Mouse (Mus musculus) cerebellum, postnatal 14 days (tissue): Measurements from ENCODE around the gene Nckipsd.

Experiments
- DNase-seq, 2 experiments: peaks; one replicate each; pipeline ENCODE4 v3.0.0; 2021; ENCODE audit warnings: mixed read lengths in 2 of 2

Gene Nckipsd

GRCm38 (mm10) chr9:108808163-108808665 lies at the start of gene Nckipsd:
Gene Nckipsd, plus strand, starts transcription at chr9:108808368.
- peak; percentile 99 for DNase-seq

- no peak for DNase-seq
Measured at GRCm38 (mm10) chr9:108759121-108759520, 49.0 kb upstream of the Nckipsd start.

GRCm38 (mm10) chr9:108759805-108760204 lies 48.4 kb upstream of the Nckipsd start:
- peak; percentile 56 to 76 for DNase-seq

GRCm38 (mm10) chr9:108761561-108761960 lies 46.6 kb upstream of the Nckipsd start:
- no peak for DNase-seq

GRCm38 (mm10) chr9:108764971-108765370 lies 43.2 kb upstream of the Nckipsd start:
- no peak for DNase-seq

GRCm38 (mm10) chr9:108776614-108777013 lies 31.6 kb upstream of the Nckipsd start:
- DNase-seq = no peak

GRCm38 (mm10) chr9:108777276-108777675 lies 30.9 kb upstream of the Nckipsd start:
- no peak for DNase-seq

GRCm38 (mm10) chr9:108780959-108781358 lies 27.2 kb upstream of the Nckipsd start:
- DNase-seq = no peak

GRCm38 (mm10) chr9:108781891-108782290 lies 26.3 kb upstream of the Nckipsd start:
- DNase-seq = no peak

- DNase-seq = peak; percentile 44 to 65
Measured at GRCm38 (mm10) chr9:108782836-108783547, 25.2 kb upstream of the Nckipsd start.

GRCm38 (mm10) chr9:108783548-108784463 lies 24.4 kb upstream of the Nckipsd start, which contains the start of gene Ip6k2:
Gene Ip6k2, plus strand, starts transcription at chr9:108783796.
- peak; percentile 98 to 99 for DNase-seq

- DNase-seq = no peak
Measured at GRCm38 (mm10) chr9:108785416-108785815, 22.8 kb upstream of the Nckipsd start.

- DNase-seq = no peak
Measured at GRCm38 (mm10) chr9:108786494-108786893, 21.7 kb upstream of the Nckipsd start.

- no peak for DNase-seq
Measured at GRCm38 (mm10) chr9:108787080-108787479, 21.1 kb upstream of the Nckipsd start.

- DNase-seq = no peak
Measured at GRCm38 (mm10) chr9:108788713-108789112, 19.5 kb upstream of the Nckipsd start.

GRCm38 (mm10) chr9:108792307-108792706 lies 15.9 kb upstream of the Nckipsd start:
- no peak for DNase-seq

GRCm38 (mm10) chr9:108792730-108793129 lies 15.4 kb upstream of the Nckipsd start:
- no peak for DNase-seq

- DNase-seq = no peak
Measured at GRCm38 (mm10) chr9:108795281-108795680, 12.9 kb upstream of the Nckipsd start.

GRCm38 (mm10) chr9:108795762-108796161 lies 12.4 kb upstream of the Nckipsd start:
- peak in 1 of 2 experiments; percentile 37 for DNase-seq

GRCm38 (mm10) chr9:108796351-108796981 lies 11.7 kb upstream of the Nckipsd start:
- DNase-seq = no peak

- no peak for DNase-seq
Measured at GRCm38 (mm10) chr9:108797477-108797876, 10.7 kb upstream of the Nckipsd start.

GRCm38 (mm10) chr9:108798508-108799075 lies 9.6 kb upstream of the Nckipsd start:
- DNase-seq = no peak

- DNase-seq = peak in 1 of 2 experiments; percentile 38
Measured at GRCm38 (mm10) chr9:108799564-108799963, 8.6 kb upstream of the Nckipsd start.
